Mouse (Mus musculus) fat pad, adult 2 months (tissue): Measurements from ENCODE around the gene Fnbp1l.

ENCODE experiments used
- DNase-seq: peaks from one replicate; pipeline ENCODE4 v3.0.0-alpha.2; 2011; ENCODE audit warnings: low read depth, low spot score; ENCODE audit errors: extremely low read depth

Gene Fnbp1l

DNA sequence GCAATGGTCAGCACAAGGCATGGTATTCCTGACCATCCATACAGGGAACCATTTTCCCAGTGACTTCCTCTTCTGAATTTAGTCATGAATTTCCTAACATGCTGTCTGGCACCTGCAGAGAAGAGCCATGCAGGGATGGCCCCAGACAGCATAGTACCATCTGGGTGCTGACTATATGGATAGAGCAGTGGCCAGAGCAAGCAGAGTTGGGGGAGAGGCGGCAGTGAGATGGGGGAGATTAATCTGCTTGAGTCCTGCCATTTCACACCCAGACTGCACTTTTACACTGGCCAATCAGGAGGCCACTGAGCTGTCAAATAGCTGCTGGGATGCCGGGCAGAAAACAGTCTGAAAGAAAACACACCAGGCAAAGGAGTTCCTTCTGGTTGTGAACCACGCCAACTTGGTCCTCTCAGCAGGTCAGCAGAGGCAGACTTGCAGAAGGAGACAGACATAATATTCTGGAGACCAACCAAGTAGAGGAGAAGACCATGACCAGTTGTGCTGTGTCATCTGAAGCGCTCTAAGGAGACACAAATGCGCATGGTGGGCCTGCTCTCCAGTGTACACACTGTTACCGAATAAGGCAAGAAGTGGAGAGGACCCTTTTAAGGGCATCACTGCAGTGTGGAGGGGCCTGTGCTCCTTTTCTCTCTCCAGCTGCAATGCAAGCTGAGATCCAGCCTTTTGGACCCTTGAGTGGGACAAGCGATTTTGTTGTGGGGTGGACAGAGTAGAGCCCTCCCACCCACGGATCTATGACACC, 83.4 kb downstream of the Fnbp1l start:
- no peak for DNase-seq

DNA sequence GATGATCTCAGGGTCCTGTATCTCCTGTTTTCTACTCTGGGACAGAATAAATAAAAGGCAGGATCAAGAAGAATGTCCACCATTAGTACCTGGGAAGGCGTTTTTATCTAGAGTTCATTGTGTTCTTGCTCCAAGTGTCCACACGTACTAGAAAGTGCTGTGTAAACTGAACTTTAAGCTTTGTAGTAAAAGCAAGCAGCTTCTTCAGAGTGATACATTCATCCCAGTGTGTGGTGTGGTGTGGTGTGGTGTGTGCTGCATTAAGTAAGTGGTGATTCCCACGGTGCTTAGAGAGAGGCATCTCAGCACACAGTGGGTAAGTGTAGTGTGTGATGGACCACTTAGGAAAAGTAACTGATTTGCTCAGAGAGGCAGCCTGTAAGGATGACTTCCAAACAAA, 91.0 kb downstream of the Fnbp1l start:
- DNase-seq = no peak

DNA sequence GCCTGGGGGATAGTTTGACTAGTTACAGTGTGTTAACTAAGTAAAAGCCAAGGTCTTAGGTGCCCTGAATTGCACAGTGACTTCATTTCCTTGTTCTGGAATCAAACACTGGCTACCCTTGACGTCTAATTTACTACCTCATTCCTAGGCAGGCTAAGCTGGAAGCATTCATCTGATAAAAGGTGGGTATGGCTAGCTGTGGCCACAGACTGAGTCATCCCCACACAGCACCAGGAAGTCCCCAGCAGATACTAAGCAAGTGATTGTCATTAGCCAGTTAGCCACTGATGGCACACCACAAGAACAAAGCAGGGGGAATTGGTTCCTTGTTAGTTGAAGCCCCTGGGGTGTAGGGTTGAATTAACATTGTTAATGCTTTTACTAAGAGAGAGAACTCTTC, 98.2 kb downstream of the Fnbp1l start:
- DNase-seq = no peak

DNA sequence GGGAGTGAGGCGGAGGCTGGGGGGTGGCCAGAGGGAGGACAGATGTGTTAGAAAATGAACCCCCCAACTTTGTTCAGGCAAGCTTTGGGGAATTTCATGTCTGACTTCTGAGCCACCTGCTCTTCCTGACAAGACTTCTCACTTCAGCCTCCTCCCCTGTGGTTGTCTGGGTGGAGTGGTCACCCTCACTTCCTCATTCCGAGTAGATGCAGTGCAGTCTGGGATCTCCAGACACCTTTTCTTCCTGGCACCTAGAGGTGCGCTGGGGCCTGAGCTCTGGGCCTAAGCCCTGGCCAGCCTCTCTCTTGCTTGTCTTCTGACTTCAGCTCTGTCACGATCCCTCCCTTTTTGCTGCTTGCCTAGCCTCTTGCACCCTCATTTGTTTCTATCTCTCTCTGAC, 98.6 kb downstream of the Fnbp1l start:
- no peak for DNase-seq

DNA sequence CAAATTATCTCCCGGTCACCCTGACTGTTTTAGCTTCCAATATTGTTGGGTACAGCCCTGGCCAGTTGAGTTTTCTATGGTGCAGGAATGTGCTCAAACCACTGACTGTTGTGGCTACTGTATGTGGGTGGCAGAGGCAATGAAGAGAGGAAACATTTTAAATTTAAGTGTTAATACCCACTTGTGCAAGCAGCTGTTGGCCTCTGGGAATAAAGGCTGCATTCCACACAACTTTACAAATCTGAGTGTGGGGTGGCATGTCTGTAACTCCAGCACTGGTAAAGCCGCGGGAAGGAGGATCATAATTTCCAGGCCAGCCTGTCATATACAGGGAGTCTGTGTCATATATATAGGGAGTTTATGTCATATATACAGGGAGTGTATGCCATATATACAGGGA, 99.2 kb downstream of the Fnbp1l start:
- DNase-seq = no peak

DNA sequence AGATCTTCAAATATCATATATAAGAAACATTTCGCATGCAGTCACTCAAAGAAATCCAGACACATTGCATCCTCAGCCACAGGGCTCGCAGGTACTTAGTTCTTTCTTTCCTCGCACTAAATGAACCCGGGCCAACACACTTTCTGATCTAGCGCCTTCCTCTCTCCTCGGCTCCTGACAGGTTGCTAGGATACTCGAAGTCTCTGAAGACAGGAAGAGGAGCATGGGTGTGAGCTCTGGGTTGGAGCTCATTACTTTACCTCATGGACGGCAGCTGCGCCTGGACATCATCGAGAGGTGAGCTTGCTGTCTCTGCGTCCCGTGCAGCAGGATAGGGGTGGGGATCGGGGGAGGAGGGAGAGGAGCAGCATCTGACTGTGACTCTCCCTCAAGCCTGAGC, 100.4 kb downstream of the Fnbp1l start:
- no peak for DNase-seq

DNA sequence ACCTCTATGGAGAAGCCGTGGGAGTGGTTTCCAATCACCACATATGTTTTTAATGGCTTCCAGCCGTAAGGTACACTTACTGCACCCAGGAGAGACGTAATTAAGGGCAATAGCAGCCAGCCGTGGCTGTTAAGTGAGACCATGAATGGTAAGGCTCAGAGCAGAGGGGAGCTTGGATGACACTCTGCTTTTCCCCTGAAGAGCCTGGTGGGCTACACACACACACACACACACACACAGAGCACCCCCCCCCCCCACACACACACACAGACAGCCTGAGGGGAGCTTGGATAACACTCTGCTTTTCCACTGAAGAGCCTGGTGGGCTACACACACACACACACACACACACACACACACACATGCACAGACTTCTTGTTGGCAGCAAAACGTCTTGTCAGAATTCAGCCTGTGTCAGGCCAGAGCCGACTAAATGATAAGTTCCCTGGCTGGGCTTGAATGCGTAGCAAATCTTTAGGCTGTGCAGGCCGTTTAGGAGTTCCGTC, 101.2 kb downstream of the Fnbp1l start:
- DNase-seq = no peak

DNA sequence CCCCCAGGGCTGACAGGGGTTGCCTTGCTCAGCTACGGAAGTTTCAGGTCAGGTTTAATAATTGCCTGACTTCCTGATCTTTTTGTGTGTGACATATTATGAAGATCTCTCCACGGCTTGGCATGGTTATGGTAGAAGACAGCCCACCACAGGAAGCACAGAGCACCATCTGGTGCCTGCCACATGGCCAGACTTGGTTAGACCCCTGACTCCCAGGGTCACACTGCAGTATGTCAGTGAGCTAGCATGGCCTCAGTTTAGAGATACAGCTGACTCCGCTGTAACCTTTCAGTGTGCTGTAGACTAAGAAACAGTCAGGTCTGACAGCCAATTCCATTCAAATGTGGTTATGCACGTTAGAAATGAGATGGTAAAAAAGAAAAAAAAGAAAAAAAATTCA, 101.8 kb downstream of the Fnbp1l start:
- no peak for DNase-seq

DNA sequence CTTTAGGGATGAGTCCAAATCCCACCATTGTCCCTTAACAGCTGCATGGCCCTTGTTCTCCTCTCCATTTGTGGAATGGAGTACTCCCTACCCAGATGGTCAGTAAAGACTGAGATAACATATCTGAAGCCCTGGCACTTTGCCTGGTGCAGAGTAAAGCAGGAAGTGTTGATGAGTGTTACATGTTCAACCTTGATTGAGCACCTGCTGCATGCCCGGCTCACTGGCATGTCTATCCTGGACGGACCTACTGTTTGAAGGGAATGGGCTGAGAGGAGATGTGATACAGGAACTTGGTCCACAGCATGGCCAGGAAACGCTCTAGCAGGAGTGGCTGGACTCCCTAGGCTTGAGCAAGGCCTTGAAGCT, 103.2 kb downstream of the Fnbp1l start:
- DNase-seq = no peak

DNA sequence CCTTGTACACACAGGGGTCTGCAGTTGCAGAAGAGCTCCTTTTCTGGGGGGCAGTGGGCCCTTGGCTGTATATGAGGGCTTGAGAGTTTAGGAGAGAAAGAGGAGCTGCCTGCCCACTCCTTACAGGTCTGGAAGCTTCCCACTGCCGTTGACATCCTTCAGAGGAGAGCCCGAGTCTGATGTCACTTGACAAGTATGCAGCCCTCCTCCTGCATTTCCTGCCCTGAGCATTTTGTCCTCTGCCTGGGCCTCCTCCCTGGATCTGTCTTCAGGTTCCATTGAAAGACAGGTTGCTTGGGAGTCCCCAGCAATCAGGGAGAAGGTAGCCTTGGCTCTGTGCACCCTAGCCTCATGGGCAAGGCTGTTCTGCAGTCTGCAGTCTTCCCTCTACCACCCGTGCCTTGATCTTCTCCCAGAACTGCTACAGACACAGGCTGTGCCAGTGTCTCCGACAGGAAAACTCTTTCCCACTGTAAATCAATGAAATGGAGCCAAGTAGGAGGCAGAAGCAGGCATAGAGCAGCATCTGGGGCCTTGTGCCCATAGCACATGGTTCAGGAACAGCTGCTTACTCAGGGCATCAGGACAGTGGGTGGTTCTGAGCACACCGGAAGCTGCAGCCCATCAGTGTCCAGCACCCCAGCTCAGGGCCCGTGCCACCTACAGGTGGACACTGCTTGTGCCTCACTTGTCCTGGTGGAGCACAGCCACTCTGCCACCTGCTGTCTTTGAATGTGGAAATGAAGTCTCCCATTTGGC, 103.8 kb downstream of the Fnbp1l start:
- no peak for DNase-seq

DNA sequence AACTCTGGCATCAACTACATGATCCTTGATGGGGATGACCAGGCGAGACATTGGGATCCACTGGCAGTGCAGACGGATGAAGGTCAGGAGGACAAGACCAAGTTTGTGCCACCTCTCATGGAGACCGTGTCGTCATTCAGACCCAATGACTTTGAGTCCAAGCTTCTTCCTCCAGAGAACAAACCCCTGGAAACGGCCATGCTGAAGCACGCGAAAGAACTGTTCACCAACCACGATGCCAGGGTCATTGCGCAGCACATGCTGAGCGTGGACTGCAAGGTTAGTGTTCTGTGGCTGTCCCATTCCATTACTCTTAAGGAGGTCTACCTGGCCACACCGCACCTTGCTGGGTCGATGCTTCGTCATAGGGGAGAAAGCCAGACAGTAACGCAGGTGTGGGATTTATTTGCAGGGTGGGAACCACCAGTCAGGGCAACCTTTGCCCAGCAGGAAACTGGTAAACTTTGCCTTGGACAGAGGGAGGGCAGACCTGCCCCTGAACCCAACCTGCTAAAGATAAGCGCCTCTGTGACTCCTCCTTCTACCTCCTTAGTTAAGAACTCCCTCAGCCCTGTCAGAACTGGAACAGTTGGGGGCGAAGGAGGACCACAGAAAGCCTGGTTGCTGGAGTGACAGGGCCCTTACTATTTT, 106.7 kb downstream of the Fnbp1l start:
- DNase-seq = no peak

DNA sequence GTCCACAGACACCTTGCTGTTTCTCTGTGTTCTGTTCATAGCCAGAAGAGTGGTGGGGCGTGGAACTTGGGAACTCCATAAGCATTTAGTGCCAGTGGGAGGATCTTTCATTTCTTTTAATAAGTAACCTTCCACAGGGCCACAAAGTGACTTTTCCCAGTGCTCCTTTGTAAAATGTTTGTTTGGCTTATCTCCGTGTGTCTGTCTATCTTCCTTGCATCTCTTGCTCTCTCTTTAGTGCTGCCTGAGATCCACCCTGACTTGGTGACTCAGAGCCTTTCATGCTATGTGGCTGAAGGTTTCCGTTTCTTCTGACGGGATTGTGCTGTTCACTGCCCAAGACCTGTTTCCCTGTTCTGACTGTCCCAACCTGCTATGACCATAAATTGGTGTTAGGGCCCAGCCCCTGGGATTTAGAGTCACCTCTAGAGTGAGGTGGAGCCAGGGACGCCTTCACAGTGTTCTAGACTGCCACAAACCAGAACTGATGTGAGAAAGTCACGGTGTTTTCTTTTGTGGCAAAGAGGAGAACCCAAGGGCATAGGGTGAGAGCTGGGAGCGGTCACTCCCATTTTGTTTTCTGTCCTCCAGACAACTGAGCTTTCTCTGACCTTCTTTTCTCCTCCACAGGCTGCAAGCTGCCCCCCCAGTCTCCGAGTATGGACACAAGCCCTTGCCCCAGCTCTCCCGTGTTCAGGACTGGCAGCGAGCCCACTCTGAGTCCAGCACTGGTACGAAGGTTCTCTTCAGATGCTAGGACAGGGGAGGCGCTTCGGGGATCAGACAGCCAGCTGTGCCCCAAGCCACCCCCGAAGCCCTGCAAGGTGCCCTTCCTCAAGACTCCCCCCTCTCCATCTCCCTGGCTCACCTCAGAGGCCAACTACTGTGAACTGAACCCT, 107.5 kb downstream of the Fnbp1l start:
- no peak for DNase-seq

DNA sequence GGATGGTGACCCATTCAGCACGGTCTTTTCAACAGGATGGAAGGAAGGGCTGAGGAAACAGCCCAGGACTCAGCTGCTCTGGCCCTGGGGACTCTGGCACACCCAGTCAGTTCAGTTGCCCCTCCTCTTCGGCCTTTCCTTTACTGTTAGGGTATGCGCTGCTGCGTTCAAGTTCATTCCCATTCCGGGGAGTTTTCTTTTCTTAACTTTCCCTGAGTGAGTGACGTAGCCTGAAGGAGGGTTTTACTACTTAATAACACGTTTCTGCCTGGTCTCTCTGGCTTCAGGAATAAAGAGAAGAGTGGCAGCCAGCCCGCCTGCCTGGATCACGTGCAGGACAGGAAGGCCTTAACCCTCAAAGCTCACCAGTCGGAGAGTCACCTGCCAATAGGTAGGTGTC, 108.6 kb downstream of the Fnbp1l start:
- no peak for DNase-seq

DNA sequence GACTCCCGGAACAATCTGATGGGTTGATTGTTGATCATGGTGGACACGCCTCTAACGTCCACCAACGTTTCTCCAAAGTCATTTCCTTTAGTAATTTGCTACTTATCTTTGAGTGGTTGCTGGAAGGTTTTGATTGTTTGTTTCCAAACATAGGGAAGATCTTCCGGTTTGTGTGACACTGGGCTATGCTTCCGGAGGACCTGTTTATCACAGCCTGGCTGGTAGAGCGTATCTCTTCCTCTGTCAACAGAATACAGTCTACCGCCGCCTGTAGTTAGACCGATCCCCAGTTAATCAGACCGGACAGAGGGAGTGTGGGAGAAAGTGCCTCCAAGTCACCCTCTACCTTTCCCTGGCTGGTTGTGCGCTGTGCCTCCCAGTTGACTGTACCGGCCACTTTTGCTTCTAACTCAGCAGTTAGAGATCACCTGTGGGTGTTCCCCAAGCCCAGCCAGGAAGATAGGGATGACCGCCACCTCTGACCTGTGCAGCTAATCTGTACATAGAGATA, 109.2 kb downstream of the Fnbp1l start:
- no peak for DNase-seq

DNA sequence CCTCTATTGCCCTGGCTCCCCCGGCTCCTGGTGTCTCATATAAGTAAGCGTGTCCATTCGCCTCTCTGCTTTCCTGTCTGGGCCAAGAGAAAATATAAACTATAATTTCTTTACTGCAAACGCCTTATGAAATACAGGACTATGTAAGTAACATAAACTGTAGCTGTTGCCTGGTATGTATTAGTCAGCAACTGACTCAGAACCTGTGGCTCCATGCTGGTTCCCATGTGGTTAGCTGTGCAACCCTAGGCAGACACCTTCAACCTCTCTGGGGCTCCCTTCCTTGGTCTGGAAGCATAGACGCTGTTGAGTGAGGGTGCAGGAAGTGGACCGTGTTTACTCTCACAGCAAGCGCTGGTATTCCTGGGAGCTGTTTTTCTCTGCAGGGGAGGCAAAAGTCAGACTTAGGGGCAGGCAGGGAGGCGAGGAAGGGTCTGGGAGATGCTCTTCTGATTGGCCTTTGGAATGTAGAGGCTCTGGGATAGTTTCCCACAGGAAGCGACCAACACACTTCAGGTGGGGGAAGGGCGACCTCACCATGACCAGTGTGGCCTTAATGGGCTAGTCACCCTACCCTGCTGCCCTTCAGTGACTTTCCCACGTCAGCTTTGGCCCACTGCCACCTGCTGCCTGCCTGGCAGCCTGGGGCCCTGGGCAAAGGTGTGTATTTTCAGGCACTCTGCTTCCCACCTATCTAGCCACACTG, 109.8 kb downstream of the Fnbp1l start:
- DNase-seq = no peak

DNA sequence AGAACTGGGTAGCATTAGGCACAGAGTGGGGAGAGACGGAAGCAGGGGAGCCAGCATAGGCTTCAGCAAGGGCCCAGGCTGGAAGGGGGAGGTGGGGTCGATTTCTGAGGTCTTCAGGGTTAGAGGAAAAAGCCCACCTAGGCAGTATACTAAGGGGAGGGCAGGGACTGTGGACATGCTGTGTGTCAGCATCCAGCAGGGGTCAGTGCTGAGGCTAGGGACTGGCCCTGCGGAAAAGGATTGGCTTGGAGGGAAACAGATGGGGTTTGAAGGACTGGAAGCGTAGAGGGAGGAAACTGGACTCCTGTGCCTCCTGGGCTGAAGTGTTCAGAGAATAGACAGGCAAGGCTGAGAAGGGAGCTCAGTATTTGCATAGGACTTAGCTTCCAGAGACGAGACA, 110.4 kb downstream of the Fnbp1l start:
- no peak for DNase-seq

DNA sequence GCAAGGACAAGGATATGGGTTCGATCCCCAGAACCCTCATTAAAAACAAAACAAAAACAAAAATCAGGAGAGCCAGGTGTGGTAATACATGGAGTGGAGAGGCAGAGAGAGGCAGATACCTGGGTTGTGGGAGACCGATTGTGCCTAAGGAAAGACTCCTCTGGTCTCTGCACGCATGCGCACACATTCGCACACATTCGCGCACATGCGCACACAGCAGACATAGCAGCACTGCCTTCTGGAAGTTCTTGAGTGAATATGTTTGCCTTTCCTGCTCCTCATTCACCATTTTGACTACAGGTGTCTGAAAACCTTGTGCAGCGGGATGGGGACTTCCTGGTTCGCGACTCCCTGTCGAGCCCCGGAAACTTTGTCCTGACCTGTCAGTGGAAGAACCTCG, 111.7 kb downstream of the Fnbp1l start:
- DNase-seq = no peak

DNA sequence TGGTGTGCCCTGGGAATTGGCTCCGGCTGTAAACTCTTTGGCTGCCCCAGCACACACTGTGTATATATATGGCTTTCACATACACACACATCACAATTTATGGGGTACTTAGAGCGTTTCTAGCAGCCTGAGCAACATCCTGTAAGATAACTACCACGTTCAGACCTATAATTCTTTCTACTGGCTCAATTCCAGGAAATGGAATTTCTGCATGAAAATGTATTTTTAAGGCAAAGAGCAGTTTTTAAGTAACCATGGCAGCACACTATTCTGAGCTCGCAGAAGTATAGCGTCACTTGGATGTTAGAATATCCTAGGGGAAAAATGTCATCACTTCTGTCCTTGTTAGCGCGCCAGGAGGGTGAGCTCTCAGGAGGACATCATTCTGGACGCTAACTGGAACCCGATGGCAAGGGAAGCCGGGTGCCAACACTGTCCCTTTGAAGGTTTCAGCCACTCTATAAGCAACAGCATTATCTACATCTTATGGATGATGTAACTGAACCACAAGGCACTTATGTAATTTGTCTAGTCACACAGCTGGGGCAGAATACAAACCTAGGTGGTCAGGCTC, 113.1 kb downstream of the Fnbp1l start:
- DNase-seq = no peak

DNA sequence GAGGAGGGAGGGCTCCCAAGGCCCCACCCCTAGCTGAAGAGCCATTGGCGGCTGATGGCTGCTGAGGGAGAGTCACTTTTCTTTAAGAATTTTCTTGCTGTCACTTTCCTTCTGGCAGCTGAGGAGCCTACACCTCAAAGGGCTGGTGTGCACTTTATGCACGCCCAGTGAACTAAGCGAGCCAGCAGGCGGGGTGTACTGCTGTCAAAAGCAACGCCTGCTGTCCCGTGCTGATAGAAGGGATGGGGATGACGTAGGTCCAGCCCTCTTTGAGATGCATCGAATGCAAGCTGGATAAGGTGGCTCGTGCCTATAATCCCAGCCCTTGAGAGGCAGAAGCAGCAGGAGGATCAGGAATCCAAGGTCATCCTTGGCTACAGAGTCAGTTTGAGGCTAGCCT, 118.6 kb downstream of the Fnbp1l start:
- no peak for DNase-seq

DNA sequence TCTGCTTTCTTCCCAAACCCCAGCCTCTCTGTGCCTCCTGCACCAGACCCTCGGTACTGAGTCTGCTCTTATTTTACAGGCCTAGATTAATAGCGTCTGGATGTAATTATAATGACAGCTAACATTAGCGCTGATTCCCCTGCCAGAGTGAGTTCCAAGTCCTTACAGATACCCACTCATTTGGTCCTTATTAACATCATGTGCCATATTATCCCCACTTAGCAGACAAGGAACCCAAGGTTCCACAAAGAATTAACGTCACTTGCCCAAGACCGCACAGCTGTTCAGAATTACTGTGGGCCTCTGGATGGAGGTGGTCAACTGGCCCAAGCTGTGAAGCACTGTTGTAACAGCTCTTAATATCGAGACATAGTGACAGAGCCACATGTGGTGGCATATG, 119.9 kb downstream of the Fnbp1l start:
- DNase-seq = no peak
